In the genomic region with DNA sequence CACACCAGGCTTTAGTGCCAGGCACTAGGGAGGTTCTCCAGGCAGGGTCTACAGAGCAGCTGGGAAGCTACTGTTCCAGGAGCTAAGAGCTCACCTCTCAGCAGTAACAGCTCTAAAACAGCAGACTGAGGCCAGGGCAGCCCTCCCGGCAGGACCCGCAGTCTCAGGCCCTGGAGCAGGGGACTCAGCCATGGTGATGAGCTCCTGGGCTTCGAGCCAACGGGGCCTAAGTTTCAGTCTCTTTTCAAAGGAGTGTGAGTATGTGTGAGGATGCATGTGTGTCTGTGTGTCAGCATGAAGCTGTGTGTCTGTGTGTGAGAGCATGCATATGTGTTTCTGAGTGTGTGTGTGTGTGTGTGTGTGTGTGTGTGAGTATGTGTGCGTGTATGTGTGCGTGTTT, we compare ENCODE assay signal across 17 mouse cellular contexts.
DNase-seq lines count a peak whose midpoint lies in the region; ATAC-seq lines count a peak whose summit lies in the region.
"Had no signal": no experiment of that assay in that cellular context is flagged by ENCODE, and none has a peak within 500 bp of the region (broad histone marks: within the 10 kb centered on the region; RNA-seq: fewer than 3 reads in every experiment).

No protein-coding gene starts in this region.

- peaks cover 10% of the 10 kb centered on the region for H3K4me1 ChIP-seq in embryonic facial prominence, embryonic 15.5 days
- peaks cover 15% of the 10 kb centered on the region for H3K4me1 ChIP-seq in embryonic facial prominence, embryonic 10.5 days
- H3K4me1 ChIP-seq in hindbrain, embryonic 13.5 days (replicated peaks) = peaks cover 23% of the 10 kb centered on the region
- peaks cover 19% of the 10 kb centered on the region for H3K4me1 ChIP-seq in hindbrain, embryonic 10.5 days (replicated peaks)
- H3K4me1 ChIP-seq in neural tube, embryonic 13.5 days (replicated peaks) = peaks cover 42% of the 10 kb centered on the region
- H3K4me1 ChIP-seq in neural tube, embryonic 15.5 days = peaks cover 27% of the 10 kb centered on the region
- H3K4me1 ChIP-seq: liver, embryonic 12.5 days; megakaryocyte, embryonic 14.5 days had no signal

- WGBS in embryonic facial prominence, embryonic 15.5 days = 81% methylated on average over 6 of the region's 6 CpGs
- 91% methylated on average over 6 of the region's 6 CpGs for whole genome bisulfite sequencing in embryonic facial prominence, embryonic 10.5 days
- 82% methylated on average over 6 of the region's 6 CpGs for WGBS in hindbrain, embryonic 13.5 days
- WGBS in hindbrain, embryonic 10.5 days = 93% methylated on average over 6 of the region's 6 CpGs
- 78% methylated on average over 6 of the region's 6 CpGs for WGBS in neural tube, embryonic 13.5 days
- WGBS in neural tube, embryonic 15.5 days = 71% methylated on average over 6 of the region's 6 CpGs

- 0 out of 2 replicates have a peak overlapping the region, but pooled peaks have one; percentile 11 for H3K27ac ChIP-seq in embryonic facial prominence, embryonic 15.5 days (replicated peaks)
- no peak overlapping the region for H3K27ac ChIP-seq in embryonic facial prominence, embryonic 10.5 days (replicated peaks)
- H3K27ac ChIP-seq in hindbrain, embryonic 13.5 days = peak overlapping the region; percentile 13
- no peak overlapping the region for H3K27ac ChIP-seq in hindbrain, embryonic 10.5 days
- H3K27ac ChIP-seq in neural tube, embryonic 13.5 days (replicated peaks) = peak overlapping the region; percentile 57
- H3K27ac ChIP-seq in neural tube, embryonic 15.5 days (replicated peaks) = peak overlapping the region; percentile 70
- H3K27ac ChIP-seq: liver, embryonic 12.5 days; stomach, embryonic 15.5 days had no signal

- no peaks in the 10 kb centered on the region for H3K9me3 ChIP-seq in embryonic facial prominence, embryonic 15.5 days (replicated peaks)
- H3K9me3 ChIP-seq in embryonic facial prominence, embryonic 10.5 days = no peaks in the 10 kb centered on the region
- no peaks in the 10 kb centered on the region for H3K9me3 ChIP-seq in hindbrain, embryonic 13.5 days
- H3K9me3 ChIP-seq in hindbrain, embryonic 10.5 days = no peaks in the 10 kb centered on the region
- H3K9me3 ChIP-seq in neural tube, embryonic 13.5 days = no peaks in the 10 kb centered on the region
- no peaks in the 10 kb centered on the region for H3K9me3 ChIP-seq in neural tube, embryonic 15.5 days (replicated peaks)
- H3K9me3 ChIP-seq: heart, embryonic 12.5 days; liver, embryonic 12.5 days; megakaryocyte, embryonic 14.5 days; stomach, embryonic 15.5 days had no signal

- no peak overlapping the region for H3K9ac ChIP-seq in embryonic facial prominence, embryonic 15.5 days
- no peak overlapping the region for H3K9ac ChIP-seq in hindbrain, embryonic 13.5 days
- H3K9ac ChIP-seq in neural tube, embryonic 13.5 days = no peak overlapping the region
- H3K9ac ChIP-seq in neural tube, embryonic 15.5 days (replicated peaks) = no peak overlapping the region
- H3K9ac ChIP-seq: heart, embryonic 12.5 days; liver, embryonic 12.5 days; stomach, embryonic 15.5 days had no signal

- no peaks in the 10 kb centered on the region for H3K27me3 ChIP-seq in embryonic facial prominence, embryonic 15.5 days
- H3K27me3 ChIP-seq in embryonic facial prominence, embryonic 10.5 days (replicated peaks; ENCODE audit: low read depth, poor library complexity, severe bottlenecking) = no peaks in the 10 kb centered on the region
- H3K27me3 ChIP-seq in hindbrain, embryonic 13.5 days = no peaks in the 10 kb centered on the region
- H3K27me3 ChIP-seq in hindbrain, embryonic 10.5 days (ENCODE audit: insufficient read depth, poor library complexity, severe bottlenecking) = no peaks in the 10 kb centered on the region
- no peaks in the 10 kb centered on the region for H3K27me3 ChIP-seq in neural tube, embryonic 13.5 days
- no peaks in the 10 kb centered on the region for H3K27me3 ChIP-seq in neural tube, embryonic 15.5 days (replicated peaks)
- H3K27me3 ChIP-seq: heart, embryonic 12.5 days; liver, embryonic 12.5 days; stomach, embryonic 15.5 days had no signal

- H3K4me3 ChIP-seq in embryonic facial prominence, embryonic 15.5 days (replicated peaks) = no peak overlapping the region
- H3K4me3 ChIP-seq in embryonic facial prominence, embryonic 10.5 days = no peak overlapping the region
- no peak overlapping the region for H3K4me3 ChIP-seq in hindbrain, embryonic 13.5 days
- no peak overlapping the region for H3K4me3 ChIP-seq in hindbrain, embryonic 10.5 days
- no peak overlapping the region for H3K4me3 ChIP-seq in neural tube, embryonic 13.5 days
- H3K4me3 ChIP-seq in neural tube, embryonic 15.5 days (replicated peaks) = no peak overlapping the region
- H3K4me3 ChIP-seq: heart, embryonic 12.5 days; liver, embryonic 12.5 days; megakaryocyte, embryonic 14.5 days; stomach, embryonic 15.5 days had no signal

- DNase-seq in embryonic facial prominence, embryonic 10.5 days (ENCODE audit: low spot score) = no peak
- no peak for DNase-seq in hindbrain, embryonic 10.5 days (ENCODE audit: low spot score)
- no peak for DNase-seq in neural tube, embryonic 10.5 days (ENCODE audit: extremely low spot score, low spot score)
- DNase-seq in heart, adult 9 months (ENCODE audit: low spot score in 2 of 2) = no peak
- DNase-seq: adrenal gland, postnatal 10 days; cerebellum, adult 9-11 months; gastrocnemius, postnatal 36 days; thymus, postnatal 4 days had no signal

- H3K4me2 ChIP-seq in embryonic facial prominence, embryonic 15.5 days (replicated peaks) = no peak overlapping the region
- H3K4me2 ChIP-seq in hindbrain, embryonic 13.5 days = no peak overlapping the region
- no peak overlapping the region for H3K4me2 ChIP-seq in neural tube, embryonic 13.5 days
- no peak overlapping the region for H3K4me2 ChIP-seq in neural tube, embryonic 15.5 days
- H3K4me2 ChIP-seq: heart, embryonic 12.5 days; liver, embryonic 12.5 days; stomach, embryonic 15.5 days had no signal

- 0 out of 2 replicates have a peak, but pooled peaks cover 9% of the 10 kb centered on the region for H3K36me3 ChIP-seq in embryonic facial prominence, embryonic 15.5 days
- H3K36me3 ChIP-seq in embryonic facial prominence, embryonic 10.5 days (replicated peaks) = peaks cover 79% of the 10 kb centered on the region
- peaks cover 63% of the 10 kb centered on the region for H3K36me3 ChIP-seq in hindbrain, embryonic 13.5 days
- H3K36me3 ChIP-seq in hindbrain, embryonic 10.5 days = peaks cover 86% of the 10 kb centered on the region
- peaks cover 70% of the 10 kb centered on the region for H3K36me3 ChIP-seq in neural tube, embryonic 13.5 days
- H3K36me3 ChIP-seq in neural tube, embryonic 15.5 days = peaks cover 27% of the 10 kb centered on the region
- H3K36me3 ChIP-seq: liver, embryonic 12.5 days had no signal

- ATAC-seq in embryonic facial prominence, embryonic 15.5 days (ENCODE audit: insufficient number of reproducible peaks, low FRiP score, low TSS enrichment, low read depth) = no peak
- ATAC-seq in hindbrain, embryonic 13.5 days (ENCODE audit: low FRiP score) = no peak
- no peak for ATAC-seq in neural tube, embryonic 13.5 days (ENCODE audit: low read depth)
- no peak for ATAC-seq in neural tube, embryonic 15.5 days (ENCODE audit: low FRiP score)
- ATAC-seq: inflammation-experienced regulatory T-cells, adult 6 months; liver, embryonic 12.5 days had no signal

Comparison
In these comparisons a context has a peak if more than half of its experiments do, and no peak if none do; other contexts are left out.
1. H3K27ac ChIP-seq: peak in embryonic facial prominence, embryonic 15.5 days (single experiment), hindbrain, embryonic 13.5 days (single experiment), neural tube, embryonic 13.5 days (single experiment) and neural tube, embryonic 15.5 days (single experiment); none in embryonic facial prominence, embryonic 10.5 days (single experiment) and hindbrain, embryonic 10.5 days (single experiment).